Mouse (Mus musculus) myocyte (in vitro differentiated cells): ENCODE results near the gene Gltp. TPM values are rescaled to one million over a fixed set of nuclear protein-coding genes. Genes with fewer than 3 reads are reported as not detected.

Source experiments
- H3K27me3 ChIP-seq: one replicate; pipeline ENCODE4 v1.6.1; 2011; ENCODE audit not compliant: control insufficient read depth, insufficient read depth, insufficient read length
- H3K36me3 ChIP-seq: one replicate; pipeline ENCODE4 v1.6.1; 2011; ENCODE audit not compliant: control insufficient read depth, insufficient read depth
- H3K4me2 ChIP-seq: one replicate; pipeline ENCODE4 v1.6.1; 2011; ENCODE audit warnings: low read depth, control low read depth
- H3K4me3 ChIP-seq: one replicate; pipeline ENCODE4 v1.5.1; 2011; ENCODE audit warnings: mild to moderate bottlenecking, control low read depth, moderate library complexity
- H3K79me2 ChIP-seq: one replicate; pipeline ENCODE4 v1.6.1; 2011; ENCODE audit not compliant: control insufficient read depth, insufficient read depth
- H3ac ChIP-seq: one replicate; pipeline ENCODE4 v1.6.1; 2011; ENCODE audit not compliant: control insufficient read depth, insufficient read length
- CEBPB ChIP-seq: IDR thresholded peaks from 2 replicates; pipeline ENCODE4 v1.6.1; 2011; ENCODE audit warnings: mild to moderate bottlenecking, moderate library complexity; ENCODE audit not compliant: poor library complexity, insufficient read depth, severe bottlenecking
- E2F4 ChIP-seq: IDR thresholded peaks from one replicate; pipeline ENCODE4 v1.6.1; 2011; ENCODE audit warnings: mild to moderate bottlenecking, control low read depth, moderate library complexity; ENCODE audit not compliant: insufficient read depth
- MAX ChIP-seq: IDR thresholded peaks from one replicate; pipeline ENCODE4 v1.6.1; 2011; ENCODE audit warnings: low read depth, mild to moderate bottlenecking, control low read depth
- MYOD1 ChIP-seq, 3 experiments: IDR thresholded peaks; one replicate each; pipeline ENCODE4 v1.6.1; 2011; ENCODE audit warnings: control low read depth in 2 of 3, low read depth in 2 of 3, mild to moderate bottlenecking in 2 of 3, moderate library complexity in 1 of 3; ENCODE audit not compliant: insufficient read length in 2 of 3, control insufficient read depth in 1 of 3
- MYOG ChIP-seq, 3 experiments: IDR thresholded peaks; one replicate each; pipeline ENCODE4 v1.6.1; 2011; ENCODE audit warnings: control low read depth in 2 of 3, low read depth in 2 of 3, mild to moderate bottlenecking in 2 of 3; ENCODE audit not compliant: insufficient read length in 2 of 3, control insufficient read depth in 1 of 3, insufficient read depth in 1 of 3
- POLR2A ChIP-seq: IDR thresholded peaks from one replicate; pipeline ENCODE4 v1.6.1; 2011; ENCODE audit warnings: low read depth, mild to moderate bottlenecking, control low read depth, moderate library complexity; ENCODE audit not compliant: insufficient read length
- POLR2AphosphoS2 ChIP-seq: IDR thresholded peaks from one replicate; pipeline ENCODE4 v1.6.1; 2011; ENCODE audit warnings: low read depth, control low read depth; ENCODE audit not compliant: insufficient read length
- REST ChIP-seq: IDR thresholded peaks from one replicate; pipeline ENCODE4 v1.6.1; 2011; ENCODE audit warnings: mild to moderate bottlenecking, control low read depth, moderate library complexity; ENCODE audit not compliant: insufficient read depth, insufficient read length
- SRF ChIP-seq: IDR thresholded peaks from one replicate; pipeline ENCODE4 v1.6.1; 2011; ENCODE audit warnings: low read depth; ENCODE audit not compliant: control insufficient read depth, insufficient read length
- TCF12 ChIP-seq: IDR thresholded peaks from one replicate; pipeline ENCODE4 v1.6.1; 2011; ENCODE audit warnings: mild to moderate bottlenecking, control low read depth; ENCODE audit not compliant: poor library complexity, insufficient read depth, severe bottlenecking
- TCF3 ChIP-seq: IDR thresholded peaks from one replicate; pipeline ENCODE4 v1.6.1; 2011; ENCODE audit warnings: low read depth, control low read depth; ENCODE audit not compliant: insufficient read length
- USF1 ChIP-seq: IDR thresholded peaks from one replicate; pipeline ENCODE4 v1.6.1; 2011; ENCODE audit warnings: low read depth, mild to moderate bottlenecking, control low read depth, moderate library complexity
- polyA plus RNA-seq: library from polyadenylated mRNA; unstranded; fragments of >200 nt; fragmentation: generic; extraction: Trizol; gene quantifications from one replicate; pipeline ENCODE4 v1.2.1, GENCODE M21; 2012; ENCODE audit warnings: missing spikeins

Gltp gene
- polyA plus RNA-seq, 1 experiment, result 45.2 TPM

- Histone ChIP-seq H3K4me2 (no peak overlapping the region), H3K4me3 (no peak overlapping the region), H3ac (no peak overlapping the region), H3K27me3 (peaks cover 17% of the 10 kb centered on the region), H3K79me2 (no peaks in the 10 kb centered on the region), H3K36me3 (no peaks in the 10 kb centered on the region)
- no peak for TF ChIP-seq USF1
- no peak for TF ChIP-seq REST
- no peak for TF ChIP-seq TCF12
- TF ChIP-seq E2F4, result no peak
- TF ChIP-seq SRF, result no peak
- no peak for TF ChIP-seq TCF3
- TF ChIP-seq POLR2A, result no peak
- no peak for TF ChIP-seq MAX
- no peak for TF ChIP-seq MYOD1 (IDR thresholded peaks at IDR 0.05; ENCODE audit: control insufficient read depth in 1 of 3, insufficient read length in 2 of 3, low read depth in 2 of 3)
- no peak for TF ChIP-seq MYOG (IDR thresholded peaks at IDR 0.05; ENCODE audit: control insufficient read depth in 1 of 3, insufficient read depth in 1 of 3, insufficient read length in 2 of 3, low read depth in 2 of 3)
- TF ChIP-seq POLR2AphosphoS2, result no peak
- TF ChIP-seq CEBPB, result no peak
These were observed 54.7 kb downstream of the Gltp start for GRCm38 (mm10) chr5:114636091-114636490.

- TF ChIP-seq POLR2AphosphoS2, result no peak
- H3K4me3 ChIP-seq, result no peak overlapping the region
- no peak overlapping the region for H3K4me2 ChIP-seq
- peaks cover 14% of the 10 kb centered on the region for H3K27me3 ChIP-seq
- H3ac ChIP-seq, result no peak overlapping the region
- H3K79me2 ChIP-seq, result no peaks in the 10 kb centered on the region
- H3K36me3 ChIP-seq, result no peaks in the 10 kb centered on the region
These were observed 59.4 kb downstream of the Gltp start for GRCm38 (mm10) chr5:114631336-114631735.

- no peaks in the 10 kb centered on the region for H3K79me2 ChIP-seq
- H3K4me2 ChIP-seq, result no peak overlapping the region
- H3ac ChIP-seq, result no peak overlapping the region
- TF ChIP-seq SRF, result no peak
- no peak for TF ChIP-seq TCF3
- no peak for TF ChIP-seq TCF12
- no peak for TF ChIP-seq USF1
- TF ChIP-seq MAX, result no peak
- TF ChIP-seq POLR2A, result no peak
- TF ChIP-seq MYOG (IDR thresholded peaks at IDR 0.05; ENCODE audit: control insufficient read depth in 1 of 3, insufficient read depth in 1 of 3, insufficient read length in 2 of 3, low read depth in 2 of 3), result no peak
- no peak for TF ChIP-seq REST
- H3K27me3 ChIP-seq, result peaks cover 36% of the 10 kb centered on the region
- H3K4me3 ChIP-seq, result no peak overlapping the region
- no peaks in the 10 kb centered on the region for H3K36me3 ChIP-seq
These were observed 65.2 kb downstream of the Gltp start for GRCm38 (mm10) chr5:114625590-114625989.

- H3K4me2 ChIP-seq, result no peak overlapping the region
- TF ChIP-seq MAX (no peak), MYOG (IDR thresholded peaks at IDR 0.05; ENCODE audit: control insufficient read depth in 1 of 3, insufficient read depth in 1 of 3, insufficient read length in 2 of 3, low read depth in 2 of 3) (no peak), E2F4 (no peak), REST (no peak), USF1 (no peak), TCF12 (no peak), SRF (no peak), POLR2A (no peak), POLR2AphosphoS2 (no peak)
- peaks cover 27% of the 10 kb centered on the region for H3K27me3 ChIP-seq
- no peaks in the 10 kb centered on the region for H3K36me3 ChIP-seq
- H3ac ChIP-seq, result no peak overlapping the region
- H3K4me3 ChIP-seq, result no peak overlapping the region
- H3K79me2 ChIP-seq, result no peaks in the 10 kb centered on the region
These were observed 70.5 kb downstream of the Gltp start for GRCm38 (mm10) chr5:114620305-114620704.

Other genes starting within 250 kb of the Gltp start
- 19.9 TPM for gene Mmab, start 246.9 kb downstream of the Gltp start, polyA plus RNA-seq
- gene Mvk, start 246.7 kb downstream of the Gltp start, polyA plus RNA-seq, result 56.6 TPM
- 0.02 TPM for gene Fam222a, start 123.0 kb downstream of the Gltp start, polyA plus RNA-seq
- 0.12 TPM for gene Trpv4, start 32.6 kb downstream of the Gltp start, polyA plus RNA-seq
- gene Tchp, start 16.8 kb upstream of the Gltp start, polyA plus RNA-seq, result 9.3 TPM
- 51.2 TPM for gene Ankrd13a, start 83.7 kb upstream of the Gltp start, polyA plus RNA-seq
- gene Git2, start 84.5 kb upstream of the Gltp start, polyA plus RNA-seq, result 21.6 TPM
- gene 1500011B03Rik, start 132.5 kb upstream of the Gltp start, polyA plus RNA-seq, result 31.4 TPM
- gene 4930519G04Rik, start 162.7 kb upstream of the Gltp start, polyA plus RNA-seq, result not detected
- 0.25 TPM for gene Gm9936, start 167.7 kb upstream of the Gltp start, polyA plus RNA-seq
- gene Oasl2, start 206.0 kb upstream of the Gltp start, polyA plus RNA-seq, result 2.1 TPM
- 0.56 TPM for gene Oasl1, start 232.3 kb upstream of the Gltp start, polyA plus RNA-seq